Mouse (Mus musculus) CH12.LX (cell line): ENCODE measurements around the gene Cdadc1.

Experiments used
- CHD1 ChIP-seq: IDR thresholded peaks from 2 replicates; pipeline ENCODE4 v1.6.1; 2012; ENCODE audit warnings: low read depth, low read length, improper control_type of control experiment, inconsistent platforms
- CTCF ChIP-seq, 2 experiments: IDR thresholded peaks in 1 of 2; conservative IDR thresholded peaks in 1 of 2; 2 replicates each; pipeline ENCODE4 v1.5.1; 2011 to 2012; ENCODE audit warnings: low read depth in 2 of 2, low read length in 2 of 2, improper control_type of control experiment in 1 of 2, inconsistent platforms in 1 of 2, mild to moderate bottlenecking in 1 of 2, moderate library complexity in 1 of 2
- E2F4 ChIP-seq: IDR thresholded peaks from 2 replicates; pipeline ENCODE4 v1.6.1; 2011; ENCODE audit warnings: low read depth, low read length, improper control_type of control experiment; ENCODE audit not compliant: insufficient replicate concordance
- ELF1 ChIP-seq: IDR thresholded peaks from 2 replicates; pipeline ENCODE4 v1.6.1; 2014; ENCODE audit warnings: low read depth, mild to moderate bottlenecking, inconsistent platforms, low read length, improper control_type of control experiment
- NRF1 ChIP-seq: IDR thresholded peaks from 2 replicates; pipeline ENCODE4 v1.6.1; 2014; ENCODE audit warnings: low read depth, mild to moderate bottlenecking, inconsistent platforms, low read length, improper control_type of control experiment, moderate library complexity
- POLR2A ChIP-seq: IDR thresholded peaks from 2 replicates; pipeline ENCODE4 v1.6.1; 2011; ENCODE audit warnings: low read depth, mild to moderate bottlenecking, improper control_type of control experiment, low read length
- RAD21 ChIP-seq: IDR thresholded peaks from 2 replicates; pipeline ENCODE4 v1.6.1; 2011; ENCODE audit warnings: low read depth, mild to moderate bottlenecking, low read length, improper control_type of control experiment, moderate library complexity
- SIN3A ChIP-seq: IDR thresholded peaks from 2 replicates; pipeline ENCODE4 v1.6.1; 2012; ENCODE audit warnings: low read length, improper control_type of control experiment, inconsistent platforms
- USF2 ChIP-seq: conservative IDR thresholded peaks from 2 replicates; pipeline ENCODE4 v1.6.1; 2011; ENCODE audit warnings: low read depth, low read length, improper control_type of control experiment
- ZMIZ1 ChIP-seq: IDR thresholded peaks from 2 replicates; pipeline ENCODE4 v1.6.1; 2012; ENCODE audit warnings: low read depth, mild to moderate bottlenecking, inconsistent platforms, low read length, improper control_type of control experiment

GRCm38 (mm10) chr14:59627142-59627680 is 29.5 kb upstream of the Cdadc1 start:
- TF ChIP-seq NRF1 (no peak), RAD21 (no peak), SIN3A (no peak), USF2 (no peak), CTCF (conservative IDR thresholded peaks at IDR 0.05 in 1 of 2, IDR thresholded peaks at IDR 0.05 in 1 of 2; ENCODE audit: low read depth in 2 of 2, low read length in 2 of 2) (no peak), POLR2A (no peak), ZMIZ1 (no peak), ELF1 (no peak), E2F4 (no peak), CHD1 (no peak)
